23 mouse cellular contexts compared by ENCODE assay signal in the genomic region with DNA sequence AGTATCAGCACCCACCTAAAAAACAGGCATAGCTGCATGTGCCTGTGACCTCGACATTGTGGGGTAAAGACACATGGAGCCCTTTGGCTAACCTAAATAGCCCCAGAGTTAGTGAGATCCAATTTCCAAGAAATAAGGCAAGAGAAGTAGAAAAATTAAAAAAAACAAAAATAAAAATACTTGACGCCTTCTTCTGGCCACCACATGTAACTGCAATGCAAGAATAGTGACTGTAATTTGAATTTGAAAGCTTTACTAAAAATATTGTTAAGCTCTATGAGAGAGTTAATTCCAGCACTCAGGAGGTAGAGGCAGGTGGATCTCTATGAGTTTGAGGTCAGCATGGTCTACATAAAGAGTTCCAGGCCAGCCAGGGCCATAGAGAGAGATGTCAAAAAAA. TPM values are rescaled to one million over a fixed set of nuclear protein-coding genes. Genes with fewer than 3 reads are reported as not detected.
A peak's percentile ranks its signal among the peaks of the same experiment; 100 is the strongest.
DNase-seq lines count a peak whose midpoint lies in the region; ATAC-seq and TF ChIP-seq lines count a peak whose summit lies in the region.
"Had no signal": no experiment of that assay in that cellular context is flagged by ENCODE, and none has a peak within 500 bp of the region (broad histone marks: within the 10 kb centered on the region; RNA-seq: fewer than 3 reads in every experiment).

No protein-coding gene starts in this region.

- no peak for ATAC-seq in kidney, embryonic 15.5 days (replicated peaks; ENCODE audit: low FRiP score)
- ATAC-seq in lung, postnatal 0 days, result no peak
- ATAC-seq: forebrain, embryonic 14.5 days; inflammation-experienced regulatory T-cells, adult 6 months had no signal

- peaks cover 35% of the 10 kb centered on the region for H3K4me1 ChIP-seq in kidney, embryonic 15.5 days
- no peaks in the 10 kb centered on the region for H3K4me1 ChIP-seq in lung, postnatal 0 days (ENCODE audit: insufficient read depth, low read depth, low read length)
- peaks cover 40% of the 10 kb centered on the region for H3K4me1 ChIP-seq in E14TG2a.4 (replicated peaks; ENCODE audit: low read depth, low read length)
- H3K4me1 ChIP-seq in MEL (ENCODE audit: control insufficient read depth in 1 of 2, insufficient read depth in 2 of 2, low read length in 2 of 2), result no peaks in the 10 kb centered on the region
- H3K4me1 ChIP-seq: hindbrain, embryonic 15.5 days had no signal

- no peaks in the 10 kb centered on the region for H3K36me3 ChIP-seq in kidney, embryonic 15.5 days
- H3K36me3 ChIP-seq in lung, postnatal 0 days (ENCODE audit: insufficient read depth, low read length), result no peaks in the 10 kb centered on the region
- H3K36me3 ChIP-seq in E14TG2a.4 (ENCODE audit: insufficient read depth, low read length) (no peaks in the 10 kb centered on the region), MEL (ENCODE audit: control insufficient read depth in 1 of 2, insufficient read depth in 2 of 2, low read length in 2 of 2) (no peaks in the 10 kb centered on the region)
- H3K36me3 ChIP-seq: embryonic facial prominence, embryonic 15.5 days; forebrain, embryonic 10.5 days; G1E; heart, embryonic 15.5 days; hindbrain, embryonic 10.5 days; hindbrain, embryonic 15.5 days had no signal

- TF ChIP-seq POLR2A in MEL (IDR thresholded peaks at IDR 0.05; ENCODE audit: control insufficient read depth in 1 of 2, insufficient read depth in 1 of 2, low read depth in 1 of 2, low read length in 2 of 2, poor library complexity in 1 of 2), result no peak

- TF ChIP-seq CTCF in lung, postnatal 0 days (IDR thresholded peaks at IDR 0.05), result peak; percentile 13; the same call in 1 of the 2 replicates
- TF ChIP-seq CTCF in E14TG2a.4 (conservative IDR thresholded peaks at IDR 0.05; ENCODE audit: low read length) (peak; percentile 41), MEL (IDR thresholded peaks at IDR 0.05 in 2 of 3, conservative IDR thresholded peaks at IDR 0.05 in 1 of 3; ENCODE audit: control insufficient read depth in 1 of 3, insufficient read depth in 1 of 3, low read depth in 2 of 3, low read length in 3 of 3, poor library complexity in 1 of 3, severe bottlenecking in 1 of 3) (peak in 2 of 3 experiments; percentile 38 to 51; a peak in 4 of 6 replicates)

- 80% methylated on average over 2 of the region's 2 CpGs for WGBS in kidney, embryonic 15.5 days
- WGBS in lung, postnatal 0 days, result 85% methylated on average over 2 of the region's 2 CpGs

- peak overlapping the region; percentile 74 for H3K27ac ChIP-seq in kidney, embryonic 15.5 days
- H3K27ac ChIP-seq in lung, postnatal 0 days (ENCODE audit: low read length), result no peak overlapping the region
- H3K27ac ChIP-seq in MEL (ENCODE audit: control insufficient read depth, low read depth, low read length), result no peak overlapping the region
- H3K27ac ChIP-seq: embryonic facial prominence, embryonic 15.5 days; forebrain, embryonic 10.5 days; heart, embryonic 15.5 days; hindbrain, embryonic 15.5 days had no signal

- H3K9me3 ChIP-seq in kidney, embryonic 15.5 days (replicated peaks), result no peaks in the 10 kb centered on the region
- no peaks in the 10 kb centered on the region for H3K9me3 ChIP-seq in lung, postnatal 0 days (ENCODE audit: low read length)
- H3K9me3 ChIP-seq in E14TG2a.4 (ENCODE audit: low read length) (no peaks in the 10 kb centered on the region), MEL (replicated peaks; ENCODE audit: insufficient read depth, low read length) (no peaks in the 10 kb centered on the region)
- H3K9me3 ChIP-seq: embryonic facial prominence, embryonic 15.5 days; G1E; heart, embryonic 15.5 days; hindbrain, embryonic 10.5 days; hindbrain, embryonic 15.5 days had no signal

- peak; percentile 35 for TF ChIP-seq RAD21 in MEL (IDR thresholded peaks at IDR 0.05; ENCODE audit: low read depth, low read length)

- H3K4me2 ChIP-seq in kidney, embryonic 15.5 days, result no peak overlapping the region
- H3K4me2 ChIP-seq in lung, postnatal 0 days (replicated peaks; ENCODE audit: low read depth, low read length), result no peak overlapping the region
- H3K4me2 ChIP-seq: embryonic facial prominence, embryonic 15.5 days; heart, embryonic 11.5 days; heart, embryonic 15.5 days; hindbrain, embryonic 15.5 days had no signal

- H3K79me2 ChIP-seq in MEL (ENCODE audit: control insufficient read depth, insufficient read depth, low read length, poor library complexity), result no peaks in the 10 kb centered on the region

- no peak for TF ChIP-seq EP300 in lung, postnatal 0 days (IDR thresholded peaks at IDR 0.05)
- TF ChIP-seq EP300 in MEL (IDR thresholded peaks at IDR 0.05; ENCODE audit: low read depth in 1 of 2, low read length in 2 of 2), result no peak

- no peak overlapping the region for H3K4me3 ChIP-seq in kidney, embryonic 15.5 days (replicated peaks)
- no peak overlapping the region for H3K4me3 ChIP-seq in lung, postnatal 0 days (ENCODE audit: low read depth, low read length)
- H3K4me3 ChIP-seq in E14TG2a.4 (replicated peaks; ENCODE audit: low read length) (no peak overlapping the region), MEL (ENCODE audit: control insufficient read depth in 1 of 2, insufficient read depth in 1 of 2, low read depth in 2 of 2, low read length in 2 of 2) (no peak overlapping the region)
- H3K4me3 ChIP-seq: embryonic facial prominence, embryonic 15.5 days; erythroblast, embryonic 14.5 days; forebrain, embryonic 10.5 days; heart, embryonic 15.5 days; hindbrain, embryonic 10.5 days; hindbrain, embryonic 15.5 days had no signal

- H3K9ac ChIP-seq in kidney, embryonic 15.5 days, result no peak overlapping the region
- H3K9ac ChIP-seq in lung, postnatal 0 days (replicated peaks; ENCODE audit: low read depth), result no peak overlapping the region
- no peak overlapping the region for H3K9ac ChIP-seq in MEL (ENCODE audit: control insufficient read depth, low read depth, low read length, poor library complexity, severe bottlenecking)
- H3K9ac ChIP-seq: embryonic facial prominence, embryonic 15.5 days; heart, embryonic 15.5 days; hindbrain, embryonic 15.5 days had no signal

- no peaks in the 10 kb centered on the region for H3K27me3 ChIP-seq in kidney, embryonic 15.5 days
- H3K27me3 ChIP-seq in lung, postnatal 0 days (replicated peaks; ENCODE audit: insufficient read depth, low read length), result no peaks in the 10 kb centered on the region
- peaks cover 10% of the 10 kb centered on the region for H3K27me3 ChIP-seq in E14TG2a.4 (ENCODE audit: insufficient read depth, low read length)
- H3K27me3 ChIP-seq in MEL (ENCODE audit: control insufficient read depth in 1 of 2, insufficient read depth in 2 of 2, low read length in 2 of 2), result no peaks in the 10 kb centered on the region; a peak in 1 of 4 replicates
- H3K27me3 ChIP-seq: embryonic facial prominence, embryonic 15.5 days; heart, embryonic 15.5 days; hindbrain, embryonic 15.5 days had no signal

- DNase-seq in kidney, postnatal 25 days, result no peak
- DNase-seq in lung, postnatal 0 days (ENCODE audit: low spot score), result no peak
- no peak for DNase-seq in lung, postnatal 25 days (ENCODE audit: low spot score)
- DNase-seq in MEL (ENCODE audit: low read depth, low spot score), result no peak
- no peak for DNase-seq in Muller cell, postnatal 12 days (ENCODE audit: inconsistent ontology term)
- DNase-seq: adrenal gland, adult 8-10 months; adrenal gland, postnatal 36 days; cerebellum, adult 2 months; cerebellum, postnatal 10 days; gastrocnemius, postnatal 36 days; heart, adult 18-20 months had no signal

TF ChIP-seq in MEL, 35 proteins besides CTCF, POLR2A, EP300 and RAD21:
- TF ChIP-seq ZC3H11A (IDR thresholded peaks at IDR 0.05; ENCODE audit: low read depth, low read length) (peak; percentile 20; the same call in 1 of the 2 replicates), RCOR1 (IDR thresholded peaks at IDR 0.05; ENCODE audit: low read depth, low read length) (no peak), ZNF384 (IDR thresholded peaks at IDR 0.05; ENCODE audit: low read depth, low read length) (peak; percentile 77), POLR2AphosphoS2 (IDR thresholded peaks at IDR 0.05; ENCODE audit: low read length) (no peak), USF2 (IDR thresholded peaks at IDR 0.05; ENCODE audit: borderline replicate concordance in 1 of 2, insufficient read depth in 1 of 2, low read depth in 1 of 2, low read length in 2 of 2) (no peak), UBTF (IDR thresholded peaks at IDR 0.05; ENCODE audit: borderline replicate concordance, insufficient read depth, low read depth, low read length) (no peak), SMC3 (IDR thresholded peaks at IDR 0.05; ENCODE audit: low read depth, low read length) (peak; percentile 56), ELF1 (IDR thresholded peaks at IDR 0.05; ENCODE audit: low read depth, low read length) (no peak), TAL1 (IDR thresholded peaks at IDR 0.05; ENCODE audit: low read length) (no peak), JUND (IDR thresholded peaks at IDR 0.05; ENCODE audit: low read depth, low read length) (no peak), MYB (IDR thresholded peaks at IDR 0.05; ENCODE audit: low read depth, low read length) (no peak), ZMIZ1 (IDR thresholded peaks at IDR 0.05; ENCODE audit: low read depth, low read length) (no peak), MYC (IDR thresholded peaks at IDR 0.05; ENCODE audit: low read depth, low read length) (no peak)
TF ChIP-seq in MEL: peak in this region for 3.

RNA-seq across cellular contexts. Expression of gene Cgnl1, which starts 39.3 kb away (rescaled TPM):
- 27.3 and 30.6 TPM in 2 replicates for polyA plus RNA-seq in kidney, embryonic 15.5 days (2015; fragmentation: Nextera tagmentation; extraction: Ambion mirVana)
- 26.1 and 28.5 TPM in 2 replicates for polyA plus RNA-seq in lung, postnatal 0 days (2015; fragmentation: Nextera tagmentation; extraction: Ambion mirVana)
- 0.16 and 0.19 TPM in 2 replicates for total RNA-seq in MEL (2012; rRNA removed)
- under 1 TPM in 1 of 2 experiments, not detected in 1; 0.70 TPM for polyA plus RNA-seq in MEL (2012; ENCODE audit: insufficient read depth in 1 of 2, insufficient read length in 2 of 2, low read depth in 1 of 2, low replicate concordance in 2 of 2, missing spikeins in 1 of 2)
- polyA plus RNA-seq: erythroblast, embryonic 14.5 days; inflammation-experienced regulatory T-cells, adult 6 months had no signal

Comparison
In these comparisons a context has a peak if more than half of its experiments do, and no peak if none do; other contexts are left out.
1. RNA of gene Cgnl1, which starts 39.3 kb away (polyA plus RNA-seq): 27.3 to 30.6 TPM in kidney, embryonic 15.5 days and 26.1 to 28.5 TPM in lung, postnatal 0 days; 0.70 TPM in MEL; every median in the first group is over 10 times any median in the second.
2. Peak in every context shown above with its lines, with median percentiles within 50 percentile points of each other: CTCF ChIP-seq.